8 mouse cellular contexts compared by ENCODE assay signal in genomic region chr19:46762291-46762991, GRCm38 (mm10). TPM values are rescaled to one million over a fixed set of nuclear protein-coding genes. Genes with fewer than 3 reads are reported as not detected.
DNase-seq lines count a peak whose midpoint lies in the region; ATAC-seq and TF ChIP-seq lines count a peak whose summit lies in the region.

No protein-coding gene starts in this region.

- DNase-seq in adrenal gland, postnatal 10 days, result peak; percentile 43
- DNase-seq in heart, postnatal 4 days, result peak; percentile 27
- peak; percentile 32 to 52 for DNase-seq in layer of hippocampus, postnatal 10 days (ENCODE audit: low spot score in 2 of 2)
- peak; percentile 12 for DNase-seq in lung, postnatal 36 days
- DNase-seq in right cerebral cortex, postnatal 14 days, result peak; percentile 55

- no peaks in the 10 kb centered on the region for H3K9me3 ChIP-seq in E14TG2a.4 (ENCODE audit: low read length)

- no peak for ATAC-seq in monocyte, adult 5-6 weeks (replicated peaks; ENCODE audit: insufficient number of reproducible peaks, low FRiP score, low TSS enrichment, poor library complexity, severe bottlenecking)

- H3K36me3 ChIP-seq in E14TG2a.4 (ENCODE audit: insufficient read depth, low read length), result peaks cover 14% of the 10 kb centered on the region

- TF ChIP-seq POLR2A in embryonic fibroblast, embryonic 13.5 days (IDR thresholded peaks at IDR 0.05; ENCODE audit: low read depth, low read length), result no peak

- H3K4me3 ChIP-seq in E14TG2a.4 (replicated peaks; ENCODE audit: low read length), result peak overlapping the region; percentile 95
- peak overlapping the region; percentile 78 for H3K4me3 ChIP-seq in embryonic fibroblast, embryonic 13.5 days (ENCODE audit: insufficient read depth, low read length)

- H3K27ac ChIP-seq in embryonic fibroblast, embryonic 13.5 days (ENCODE audit: insufficient read depth, low read length), result no peak overlapping the region

- TF ChIP-seq CTCF in E14TG2a.4 (conservative IDR thresholded peaks at IDR 0.05; ENCODE audit: low read length), result no peak
- no peak for TF ChIP-seq CTCF in embryonic fibroblast, embryonic 13.5 days (IDR thresholded peaks at IDR 0.05; ENCODE audit: borderline replicate concordance, insufficient read depth, low read length)

- H3K27me3 ChIP-seq in E14TG2a.4 (ENCODE audit: insufficient read depth, low read length), result peaks cover 21% of the 10 kb centered on the region

- H3K4me1 ChIP-seq in E14TG2a.4 (replicated peaks; ENCODE audit: low read depth, low read length), result peaks cover 59% of the 10 kb centered on the region
- H3K4me1 ChIP-seq in embryonic fibroblast, embryonic 13.5 days (ENCODE audit: control insufficient read depth, insufficient read depth, low read length), result no peaks in the 10 kb centered on the region

RNA-seq across cellular contexts. Expression of gene Cnnm2, which starts 1.0 kb away (rescaled TPM):
- 10 to 100 TPM; 13.2 to 23.4 TPM for total RNA-seq in adrenal gland, postnatal 10 days (2021)
- polyA plus RNA-seq in embryonic fibroblast, embryonic 13.5 days (2011; ENCODE audit: insufficient read length, low read depth, missing spikeins), result 9.3 and 9.8 TPM in 2 replicates
- total RNA-seq in heart, postnatal 4 days (2021), result 1 to 10 TPM; 7.1 to 7.4 TPM
- total RNA-seq in layer of hippocampus, postnatal 10 days (2021), result 10 to 100 TPM; 25.2 to 28.1 TPM
- 2.6 to 10.0 TPM (median 5.9 TPM) in 3 replicates for total RNA-seq in monocyte, adult 5-6 weeks (2017)

RNA-seq across cellular contexts. Expression of gene As3mt, which starts 55.2 kb away (rescaled TPM):
- total RNA-seq in adrenal gland, postnatal 10 days (2021), result 10 to 100 TPM; 55.2 to 62.9 TPM
- polyA plus RNA-seq in embryonic fibroblast, embryonic 13.5 days (2011; ENCODE audit: insufficient read length, low read depth, missing spikeins), result 5.6 and 10.3 TPM in 2 replicates
- 10 to 100 TPM; 57.5 to 59.1 TPM for total RNA-seq in heart, postnatal 4 days (2021)
- total RNA-seq in layer of hippocampus, postnatal 10 days (2021), result 10 to 100 TPM; 13.4 to 16.7 TPM
- total RNA-seq in monocyte, adult 5-6 weeks (2017), result 43.3 to 130 TPM (median 45.7 TPM) in 3 replicates
